Mouse (Mus musculus) layer of hippocampus, adult 8-10 months (tissue): ENCODE results near the gene Clasp1. TPM values are rescaled to one million over a fixed set of nuclear protein-coding genes. Genes with fewer than 3 reads are reported as not detected.

ENCODE experiments used
- DNase-seq, 2 experiments: peaks; one replicate each; pipeline ENCODE4 v3.0.0; 2022; ENCODE audit warnings: low spot score in 2 of 2
- total RNA-seq, 4 experiments: library from RNA; stranded (reverse); gene quantifications; 2 replicates each; pipeline ENCODE4 v1.2.4; 2022

The Clasp1 gene
- total RNA-seq, result 100 to 1,000 TPM in 3 of 4 experiments, 10 to 100 TPM in 1; 88.8 to 120 (median 111) TPM

DNA sequence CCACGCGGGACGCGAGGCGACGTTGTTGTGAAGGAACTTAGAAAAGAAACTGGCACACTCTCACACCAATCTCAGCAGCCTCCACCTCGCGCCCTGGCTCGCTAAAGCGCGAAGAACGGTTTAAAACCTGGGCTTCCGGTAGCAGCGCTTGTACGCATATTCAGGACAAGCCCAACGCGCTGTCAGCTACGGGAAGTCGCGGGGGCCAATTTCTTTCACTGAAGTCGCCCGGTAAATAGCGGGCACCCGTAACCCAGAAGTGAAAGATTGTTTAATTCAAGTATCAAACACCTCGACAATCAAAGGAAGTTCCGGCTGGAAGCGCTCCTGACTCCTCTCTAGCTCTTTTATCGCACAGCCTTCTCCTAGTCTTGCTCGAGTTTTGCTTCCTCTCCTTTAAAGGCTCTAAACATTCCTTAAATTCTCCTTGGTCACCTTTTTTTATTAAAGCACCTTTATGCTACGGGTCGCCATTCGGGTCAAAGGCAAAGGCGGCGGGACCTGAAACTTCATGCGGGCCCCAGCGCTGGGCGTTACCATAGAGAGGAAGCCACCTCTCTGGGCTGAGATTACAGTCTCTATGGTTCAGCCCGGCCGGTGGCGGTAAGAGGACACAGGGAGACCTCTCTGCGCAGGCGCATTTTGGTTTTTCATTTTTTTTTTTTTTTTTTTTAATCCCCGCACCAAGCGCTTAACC is at the start of gene Clasp1:
Gene Clasp1 (plus strand): TSS at position 302 of the 697 bp plus-strand sequence.
- peak; percentile 94 to 96 for DNase-seq

DNA sequence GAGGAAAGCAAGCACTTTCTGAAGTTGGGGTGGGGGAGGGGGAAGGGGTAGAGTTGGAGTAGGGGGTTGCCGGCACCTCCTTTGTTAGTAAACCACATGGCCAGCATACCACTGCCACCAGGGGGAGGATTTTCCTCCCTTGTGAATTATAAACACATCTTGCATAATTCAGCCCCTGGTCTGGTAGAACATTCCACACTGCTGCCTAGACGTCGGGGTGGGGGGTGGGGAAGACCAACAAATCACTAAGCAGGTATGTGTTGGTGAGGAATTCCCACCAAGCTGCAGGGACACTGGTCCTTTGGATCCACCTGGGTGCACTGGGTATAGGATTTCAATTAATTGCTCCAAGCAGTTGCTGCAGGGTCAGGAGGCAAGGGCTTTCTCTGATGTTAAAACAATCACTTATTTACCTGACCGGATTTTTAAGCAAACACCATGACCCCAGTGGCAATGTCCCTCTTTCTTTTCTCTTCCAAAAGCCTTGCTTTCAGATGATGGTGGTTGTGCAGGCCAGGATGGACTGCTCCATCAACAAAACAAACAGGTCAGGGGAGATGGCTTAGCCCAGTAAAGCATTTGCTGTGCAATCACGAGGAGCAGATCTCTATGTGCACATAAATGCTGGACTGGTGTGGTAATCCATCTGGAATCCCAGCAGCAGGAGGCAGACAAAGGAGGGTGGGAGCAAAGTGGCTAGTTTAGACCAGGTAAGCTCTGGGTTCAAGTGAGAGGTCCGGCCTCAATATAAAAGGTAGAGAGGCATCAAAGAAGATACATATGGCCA is 45.0 kb upstream of the Clasp1 start:
- no peak for DNase-seq

DNA sequence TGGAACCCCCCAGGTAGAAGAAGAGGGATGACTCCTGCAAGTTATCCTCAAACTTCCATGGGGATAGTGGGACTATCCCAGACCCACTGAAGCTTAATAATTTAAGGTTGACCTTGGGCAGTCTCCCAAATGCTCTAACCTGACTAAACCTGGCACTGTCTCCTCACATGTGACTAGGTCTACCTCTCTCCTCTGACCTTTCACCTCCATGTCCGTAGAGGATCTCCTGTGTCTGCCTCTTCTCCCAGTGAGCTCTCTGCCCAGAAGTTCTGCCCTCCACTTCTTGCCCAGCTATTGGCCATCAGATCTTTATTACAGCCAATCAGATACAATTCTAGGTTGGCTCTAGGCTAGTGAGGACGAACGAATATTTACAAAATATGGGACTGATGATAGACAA is 38.9 kb upstream of the Clasp1 start:
- DNase-seq, result no peak

DNA sequence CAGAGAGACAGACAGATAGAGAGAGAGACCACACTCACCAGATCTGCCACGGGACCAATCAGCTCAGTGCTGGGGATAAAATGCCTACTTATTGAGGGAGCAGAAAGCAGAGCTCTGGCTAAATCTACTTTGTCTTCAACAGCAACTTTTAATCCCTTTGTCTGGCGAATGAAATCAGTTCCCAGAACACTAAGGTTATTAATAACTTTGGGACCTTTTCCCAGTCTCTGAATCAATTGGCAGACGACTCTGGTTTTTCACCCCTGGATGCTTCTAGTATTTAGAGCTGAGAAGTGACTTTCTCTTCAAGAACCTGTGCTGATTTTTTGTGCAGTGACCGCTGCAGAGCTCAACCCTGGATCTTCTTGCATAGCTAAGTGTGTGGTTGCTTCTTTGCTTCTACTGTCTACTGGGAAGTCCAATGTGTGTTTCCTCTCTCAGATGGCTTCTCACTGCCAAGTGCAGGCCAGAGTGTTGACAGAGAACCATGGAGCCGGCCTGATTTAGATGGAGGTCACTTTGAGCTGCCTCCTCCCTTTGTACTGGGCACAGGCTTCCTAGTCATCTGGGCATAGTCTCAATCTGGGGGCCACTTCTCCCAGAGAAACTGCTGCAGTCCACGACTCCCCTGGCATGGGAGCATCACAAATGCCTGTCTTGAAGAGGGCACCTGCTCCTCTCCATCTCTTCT is 29.6 kb upstream of the Clasp1 start:
- no peak for DNase-seq

DNA sequence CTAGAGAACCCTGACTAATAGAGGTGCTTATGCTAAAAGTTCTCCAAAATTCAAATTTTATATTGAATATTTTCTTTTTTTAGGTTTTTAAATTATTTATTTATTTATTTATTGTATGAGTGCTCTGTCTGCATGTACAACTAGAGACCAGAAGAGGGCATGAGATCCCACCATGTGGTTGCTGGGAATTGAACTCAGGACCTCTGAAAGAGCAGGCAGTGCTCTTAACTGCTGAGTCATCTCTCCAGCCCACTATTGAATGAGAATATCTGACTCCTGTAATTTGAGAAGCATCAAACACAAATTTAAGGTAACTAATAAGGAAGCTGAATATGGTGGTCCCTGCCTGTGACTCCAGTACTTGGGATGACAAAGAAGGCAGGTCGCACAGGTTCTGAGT is 20.9 kb upstream of the Clasp1 start:
- no peak for DNase-seq

DNA sequence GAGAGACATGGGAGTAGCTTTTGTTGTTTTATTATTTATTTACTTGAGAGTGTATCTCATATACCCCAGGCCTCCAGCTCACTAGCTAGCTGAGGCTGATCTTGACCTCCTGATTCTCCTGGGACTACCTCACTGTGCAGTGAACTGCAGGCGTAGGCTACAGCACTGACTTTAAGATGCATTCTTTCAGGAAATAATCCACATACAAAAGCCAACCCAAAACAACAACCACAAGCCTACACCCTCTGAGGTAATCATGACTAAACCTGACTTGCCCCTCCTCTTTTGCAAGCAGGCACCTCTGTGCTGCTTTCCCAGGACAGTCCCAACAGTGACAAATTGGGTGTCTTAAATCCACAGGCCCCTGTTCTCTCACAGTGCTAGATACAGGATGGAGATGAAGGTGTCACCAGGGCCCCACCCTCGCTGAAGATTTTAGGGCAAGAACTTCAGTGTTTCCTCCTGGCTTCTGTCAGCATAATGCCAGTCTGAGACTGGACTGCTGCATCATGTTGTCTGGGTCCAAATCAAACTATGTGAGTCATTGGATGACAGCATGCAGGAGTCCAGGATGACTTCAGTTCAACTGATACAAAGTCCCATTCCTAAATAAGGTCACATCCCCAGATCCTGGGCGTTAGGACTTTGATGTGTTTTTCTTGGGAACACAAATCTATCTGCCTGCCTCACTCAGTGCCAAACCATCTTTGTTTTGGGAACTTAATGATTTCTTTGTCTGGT is 20.0 kb upstream of the Clasp1 start:
- no peak for DNase-seq

DNA sequence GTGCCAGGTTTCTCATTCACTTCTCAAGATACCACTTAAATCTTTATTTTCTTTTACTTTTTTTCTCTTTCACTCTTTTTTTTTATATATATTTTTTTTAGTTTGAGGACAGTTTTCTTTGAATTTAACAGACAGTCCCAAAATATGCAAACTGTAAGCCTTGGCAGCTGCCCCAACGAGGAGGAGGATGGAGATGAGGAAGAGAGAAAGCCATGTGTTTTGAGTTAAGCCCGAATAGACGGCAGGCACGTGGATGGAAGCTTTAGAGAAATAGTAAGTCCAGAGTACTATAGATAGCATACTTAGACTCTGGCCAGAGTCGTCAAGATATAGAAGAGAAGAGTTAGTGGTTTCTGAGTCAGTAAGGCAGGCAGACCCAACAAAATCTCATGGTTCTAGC is 11.1 kb upstream of the Clasp1 start:
- DNase-seq, result no peak

DNA sequence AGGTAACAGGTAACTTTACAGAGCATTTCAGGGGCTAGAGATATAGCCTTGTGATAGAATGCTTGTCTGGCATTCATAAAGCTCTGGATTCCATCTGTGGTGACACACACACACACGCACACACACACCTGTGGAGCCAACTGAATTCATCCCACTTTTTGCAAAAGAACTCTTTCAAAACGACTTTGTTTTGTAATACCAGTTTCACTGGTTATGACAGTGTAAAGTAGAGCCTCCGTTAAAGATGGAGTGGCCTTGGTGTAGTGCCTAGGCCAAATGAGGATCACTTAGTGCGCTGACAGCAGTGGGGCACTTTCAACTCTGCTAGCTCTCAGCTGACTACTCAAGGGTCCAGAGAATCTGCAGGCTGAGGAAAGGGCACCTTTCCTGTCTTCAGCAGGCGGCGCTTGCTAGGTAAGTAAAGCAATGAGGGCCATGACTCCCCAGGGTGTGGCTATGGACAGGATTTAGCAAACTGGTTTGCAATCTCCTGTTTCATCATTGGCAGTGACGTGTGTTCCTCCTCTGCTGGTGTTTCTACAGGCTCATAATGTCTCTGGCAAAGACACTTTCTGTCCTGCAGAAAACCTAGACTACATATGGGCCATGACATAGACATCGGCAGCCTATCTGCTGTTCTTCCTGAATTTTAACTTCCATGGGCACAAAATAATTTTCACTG is 8.6 kb upstream of the Clasp1 start:
- DNase-seq, result no peak

DNA sequence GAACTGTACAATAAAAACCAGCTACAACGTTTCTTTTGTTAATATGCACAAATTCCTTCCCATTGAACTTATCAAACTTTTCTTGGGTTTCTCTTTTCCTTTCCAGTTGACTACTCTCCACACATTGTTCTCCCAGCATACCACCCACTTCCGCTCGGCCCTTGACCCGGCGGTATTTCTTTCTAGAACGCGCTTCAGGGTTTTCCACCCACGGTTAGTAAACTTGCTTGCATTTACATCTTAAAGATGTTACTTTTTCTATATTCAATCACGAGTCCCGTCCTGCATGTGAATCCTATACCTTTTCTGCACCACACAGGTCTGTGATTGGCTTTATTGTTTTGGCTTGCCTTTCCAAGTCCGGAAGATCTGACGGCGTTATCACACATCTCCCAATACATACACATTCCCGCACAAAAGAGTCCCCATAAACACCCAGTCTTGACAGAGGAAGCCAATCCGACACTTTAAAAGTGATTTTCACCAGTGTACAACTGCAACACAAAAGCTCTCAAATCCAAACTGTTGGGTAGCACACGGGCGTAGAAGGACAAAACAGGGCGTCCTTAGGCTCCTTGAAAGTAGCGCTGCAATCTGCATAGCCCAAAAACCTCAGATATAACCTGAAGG is 616 bp upstream of the Clasp1 start:
- peak; percentile 49 to 54 for DNase-seq

DNA sequence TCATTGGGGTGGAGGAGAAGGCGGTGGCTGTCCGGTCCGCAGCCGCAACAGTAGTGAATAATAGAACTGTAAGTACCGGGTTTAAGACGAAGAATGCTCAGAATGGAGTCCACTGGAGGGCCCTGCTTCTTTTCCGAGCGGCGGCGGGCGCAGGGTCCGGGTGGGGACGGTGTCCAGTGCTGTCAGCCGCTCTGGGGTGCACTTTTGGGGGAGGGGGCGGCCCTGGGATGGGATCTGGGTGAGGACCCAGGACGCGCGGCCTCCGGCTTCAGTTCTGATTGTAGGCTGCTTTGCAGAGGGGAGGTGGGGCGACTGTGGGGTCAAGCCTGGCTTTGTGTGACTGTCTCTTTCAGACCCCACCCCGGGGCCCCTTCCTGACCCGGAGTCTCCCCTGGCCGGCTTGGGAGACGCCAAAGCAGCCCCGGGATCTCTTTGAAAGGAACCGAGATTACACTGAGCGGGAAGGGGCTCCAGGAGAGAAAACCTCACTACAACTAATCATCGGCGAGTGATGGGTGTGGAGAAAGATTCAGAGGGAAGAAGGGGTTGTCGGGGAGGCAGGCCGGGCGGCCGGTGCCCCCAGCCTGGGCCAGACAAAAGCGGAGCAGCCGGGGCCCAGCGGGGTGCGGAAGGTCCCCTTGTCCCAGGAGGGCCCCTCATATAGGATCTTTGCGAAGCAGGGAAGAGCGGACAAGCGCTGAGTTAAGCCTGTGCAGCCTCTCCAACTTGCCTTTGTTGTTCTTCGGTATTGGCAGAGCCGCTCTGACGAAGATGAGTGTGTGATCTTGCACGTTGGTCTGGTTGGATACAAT is 802 bp downstream of the Clasp1 start:
- DNase-seq, result peak; percentile 43 to 54

DNA sequence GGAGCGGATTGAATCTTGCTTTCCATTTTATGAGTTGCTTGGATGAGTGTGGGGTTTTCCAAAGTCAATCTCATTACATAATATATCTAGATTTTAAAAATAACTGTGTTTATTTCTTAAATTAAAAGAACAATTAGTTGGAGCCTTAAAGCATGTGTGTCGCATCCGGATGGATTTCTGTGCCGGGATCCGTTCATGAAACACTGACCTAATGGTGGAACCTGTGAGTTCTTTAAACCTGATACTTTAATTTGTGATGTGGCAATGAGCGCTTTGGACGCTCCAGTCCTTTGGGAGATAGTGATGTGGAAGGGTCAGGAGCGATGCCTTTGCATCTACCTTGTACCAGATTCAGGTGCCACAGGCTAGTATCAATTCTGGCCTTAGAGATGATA is 1.4 kb downstream of the Clasp1 start:
- no peak for DNase-seq

DNA sequence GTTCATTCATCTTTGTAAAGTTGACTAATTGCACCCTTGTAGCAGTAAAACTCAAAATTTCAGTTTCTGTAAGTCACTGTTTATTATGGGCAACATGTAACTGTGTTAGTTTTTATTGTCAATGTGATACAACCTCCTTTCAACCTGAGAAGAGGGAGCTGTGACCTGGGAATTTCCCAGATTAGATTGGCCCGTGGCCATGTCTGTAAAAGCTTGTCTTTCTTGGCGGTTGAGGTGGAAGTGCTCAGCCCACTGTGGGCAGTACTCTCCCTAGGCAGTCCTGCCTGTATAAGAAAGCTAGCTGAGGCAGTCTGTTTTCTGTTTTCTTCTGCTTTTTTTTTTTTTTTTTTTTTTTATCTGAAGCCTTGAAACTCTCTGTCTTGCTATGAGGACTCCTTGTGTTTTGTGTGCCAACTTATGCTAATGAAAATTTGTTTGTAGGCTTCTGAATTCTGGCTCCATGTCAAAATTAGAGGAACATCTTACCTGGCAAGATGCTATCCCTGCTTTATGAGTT is 2.1 kb downstream of the Clasp1 start:
- no peak for DNase-seq

DNA sequence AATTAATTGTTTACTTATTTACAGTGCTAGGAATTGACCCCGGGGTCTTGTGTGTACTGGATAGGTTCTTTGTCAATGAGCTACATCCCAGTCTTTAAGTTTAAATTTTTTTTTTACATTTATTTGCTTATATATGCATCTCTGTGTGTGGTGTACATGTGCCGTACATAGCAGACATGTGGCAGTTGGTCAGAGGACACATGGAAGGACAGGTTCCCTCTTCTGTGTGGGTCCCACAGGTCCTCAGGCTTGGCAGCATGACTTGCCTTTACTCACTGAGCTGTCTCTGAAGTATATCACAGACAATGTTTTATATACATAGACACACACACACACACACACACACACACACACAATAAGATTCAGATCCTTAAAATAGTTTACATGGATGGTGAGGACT is 3.4 kb downstream of the Clasp1 start:
- no peak for DNase-seq

DNA sequence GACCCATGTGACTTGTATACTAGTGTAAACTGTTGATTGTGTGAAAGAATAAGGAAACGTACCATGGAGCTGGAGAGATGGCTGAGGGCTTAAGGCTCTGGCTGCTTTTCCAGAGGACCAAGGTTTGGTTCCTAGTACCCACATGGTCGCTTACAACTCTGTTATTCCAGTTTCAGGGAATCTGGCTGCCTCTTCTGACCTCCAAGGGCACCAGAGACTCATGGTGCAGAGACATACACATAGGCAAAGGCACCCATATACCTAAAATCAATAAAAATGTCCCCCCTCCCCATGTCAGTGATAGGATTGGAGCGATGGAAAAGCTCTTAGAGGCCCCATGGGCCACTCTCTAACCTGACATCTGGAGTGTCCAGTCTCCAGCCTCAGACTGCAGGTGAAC is 5.1 kb downstream of the Clasp1 start:
- no peak for DNase-seq

DNA sequence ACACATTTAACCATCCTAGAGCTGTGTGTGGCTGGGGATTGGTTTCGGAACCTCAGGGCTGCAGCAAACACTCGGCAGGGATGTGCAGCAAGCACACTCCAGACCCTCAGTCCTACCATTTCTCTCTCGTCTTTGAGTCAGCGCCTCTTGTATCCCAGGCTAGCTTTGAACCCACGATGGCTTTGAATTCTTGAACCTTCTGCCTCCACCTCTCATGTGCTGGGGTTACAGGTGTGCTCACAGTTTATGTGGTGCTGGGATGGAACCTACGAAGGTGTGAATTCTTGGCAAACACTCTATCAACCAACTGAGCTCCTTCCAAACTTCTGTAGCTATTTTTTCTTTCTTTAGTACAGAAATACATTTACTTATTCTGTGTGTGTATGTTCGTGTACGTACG is 9.0 kb downstream of the Clasp1 start:
- no peak for DNase-seq

DNA sequence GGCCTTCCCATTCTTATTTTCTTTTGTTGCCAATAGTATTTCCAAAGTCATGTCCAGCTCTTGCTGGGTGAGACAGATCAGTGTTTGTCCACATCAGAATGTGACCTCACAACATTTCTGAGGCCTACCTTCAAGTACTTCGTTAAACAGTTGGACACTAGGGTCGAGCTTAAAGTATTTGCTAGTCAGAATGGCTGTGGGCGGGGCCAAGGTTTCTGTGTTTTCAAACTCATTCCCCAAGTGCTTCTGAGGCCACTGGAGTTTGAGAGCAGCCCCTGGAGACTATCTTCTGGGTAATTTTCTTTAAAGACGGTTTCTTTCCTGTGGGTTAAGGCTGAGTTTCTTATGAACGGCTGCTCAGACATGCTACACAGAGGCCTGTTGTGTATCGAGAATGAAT is 9.7 kb downstream of the Clasp1 start:
- DNase-seq, result no peak

DNA sequence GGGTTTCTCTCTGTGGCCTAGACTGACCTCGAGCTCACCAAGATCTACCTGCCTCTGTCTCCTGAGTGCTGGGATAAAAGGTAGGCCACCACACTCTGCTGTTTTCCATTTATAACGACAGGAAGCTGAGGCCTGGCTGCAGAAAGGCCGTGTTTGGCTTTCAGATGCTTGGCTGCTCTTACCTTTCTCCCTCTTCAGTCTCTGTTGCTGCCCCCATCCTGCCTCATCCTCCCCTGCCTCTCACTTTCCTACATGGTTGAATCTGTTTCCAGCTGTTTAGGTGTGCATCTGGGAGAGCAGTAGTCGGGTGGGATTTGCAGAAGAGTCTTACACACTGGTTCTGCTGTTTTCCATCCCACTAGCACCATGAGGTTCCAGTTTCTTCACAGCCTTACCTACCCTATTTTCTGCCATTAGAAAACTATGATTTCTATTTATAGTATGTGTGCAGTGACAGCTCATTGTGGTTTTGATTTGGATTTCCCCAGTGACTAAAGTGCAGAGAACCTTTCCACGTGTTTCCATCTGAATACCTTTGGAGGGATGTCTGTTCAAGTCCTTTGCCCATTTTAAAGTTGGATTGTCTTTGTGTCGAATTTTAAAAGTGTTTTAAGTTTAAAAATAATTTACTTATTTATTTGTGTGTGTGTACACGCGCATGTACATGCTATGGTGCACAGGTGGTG is 10.9 kb downstream of the Clasp1 start:
- no peak for DNase-seq

DNA sequence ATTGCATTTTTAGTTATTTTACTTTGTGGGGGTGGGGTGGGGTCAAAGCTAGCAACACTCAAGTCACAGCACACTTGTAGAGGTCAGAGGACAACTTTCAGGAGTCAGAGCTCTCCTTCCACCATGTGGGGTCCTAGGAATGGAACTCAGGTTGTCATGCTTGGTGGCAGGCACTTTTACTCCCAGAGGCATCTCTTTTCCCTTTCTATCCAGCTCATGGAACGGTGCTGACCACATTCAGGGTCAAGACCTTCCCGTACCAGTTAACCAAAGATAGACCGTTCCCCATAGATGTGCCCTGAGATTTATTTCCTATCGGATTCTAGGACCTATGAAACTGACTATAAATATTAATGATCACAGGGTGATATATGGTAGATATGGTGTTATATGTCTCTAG is 13.1 kb downstream of the Clasp1 start:
- no peak for DNase-seq

DNA sequence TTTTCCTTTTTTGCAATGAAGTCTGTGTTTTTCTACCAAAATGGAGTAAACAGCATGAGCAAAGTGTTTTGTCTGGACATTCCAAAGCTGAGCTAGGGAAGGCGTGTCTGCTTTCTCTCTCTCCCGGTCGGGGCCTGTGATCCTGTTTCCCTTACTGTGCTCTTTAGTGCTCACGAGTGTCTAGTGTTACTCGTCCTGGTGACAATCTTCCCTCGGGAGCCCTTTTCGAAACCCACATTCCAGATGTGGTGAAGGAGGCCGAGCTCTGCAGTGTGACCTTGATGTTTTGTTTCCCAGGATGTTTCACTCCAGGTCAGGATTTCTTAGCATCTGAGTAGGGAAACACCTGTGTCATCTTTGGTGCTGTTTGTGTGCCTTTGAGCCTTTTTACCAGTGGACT is 13.7 kb downstream of the Clasp1 start:
- DNase-seq, result no peak
